Mouse (Mus musculus): Measurements from ENCODE around the gene Kcne1. TPM values are rescaled to one million over a fixed set of nuclear protein-coding genes. Genes with fewer than 3 reads are reported as not detected.

The Kcne1 gene
- 0.12 and 0.41 TPM in 2 replicates for polyA plus RNA-seq (2016; fragmentation: Nextera tagmentation; extraction: Ambion mirVana)

DNA sequence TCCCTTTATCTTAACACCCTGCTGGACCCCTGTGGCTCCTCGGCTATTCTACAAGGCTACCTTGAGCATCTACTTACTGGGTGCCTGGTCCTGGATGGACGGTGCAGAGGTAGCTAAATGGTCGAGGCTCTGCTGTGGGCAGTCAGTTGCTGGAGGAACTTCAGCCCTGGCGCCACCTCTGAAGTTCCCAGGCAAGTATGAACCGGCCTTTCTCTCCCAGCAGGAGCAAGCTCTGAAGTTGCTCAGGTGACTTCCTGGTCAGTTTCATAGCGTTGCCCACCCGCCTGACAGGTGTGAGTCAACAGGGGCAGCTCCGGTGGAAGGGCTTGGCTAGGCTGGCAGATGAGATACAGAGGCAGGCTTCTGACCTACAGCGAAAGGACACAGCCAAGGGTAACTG, at the start of gene Kcne1:
Kcne1 (minus strand) TSS at position 240 of the 400 bp plus-strand sequence.
- H3K27me3 ChIP-seq (ENCODE audit: poor library complexity, severe bottlenecking): peaks cover 45% of the 10 kb centered on the region
- H3K4me1 ChIP-seq: peaks cover 34% of the 10 kb centered on the region
- DNase-seq (ENCODE audit: extremely low spot score, low spot score): no peak
- no peaks in the 10 kb centered on the region for H3K36me3 ChIP-seq (replicated peaks)
- peak within 1 kb of the TSS; percentile 27; the same call in 1 of the 2 replicates for H3K27ac ChIP-seq
- H3K4me3 ChIP-seq: 0 out of 2 replicates have a peak within 1 kb of the TSS, but pooled peaks have one; percentile 9
- 55% methylated on average over 9 of the region's 9 CpGs for WGBS
- H3K9me3 ChIP-seq: no peaks in the 10 kb centered on the region

DNA sequence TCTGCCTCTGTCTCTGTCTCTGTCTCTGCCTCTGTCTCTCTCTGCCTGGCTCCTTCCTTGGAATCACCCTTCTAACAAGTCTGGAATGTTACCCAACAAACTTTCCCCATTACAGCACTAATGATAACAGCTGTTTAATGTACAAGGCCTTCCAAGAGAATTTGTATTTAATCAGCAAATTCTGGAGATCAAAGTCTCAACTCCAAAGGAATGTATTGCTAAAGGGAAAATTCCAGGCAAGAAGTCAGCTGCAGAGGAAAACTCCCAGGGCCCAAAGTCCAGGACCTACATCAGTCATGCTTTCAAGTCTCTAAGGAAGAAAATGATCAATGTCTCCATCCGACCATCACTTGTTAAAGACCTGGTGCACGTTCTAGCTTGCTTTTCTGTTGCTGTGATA, 48.6 kb upstream of the Kcne1 start:
- Histone ChIP-seq H3K27me3 (ENCODE audit: poor library complexity, severe bottlenecking) (no peaks in the 10 kb centered on the region), H3K36me3 (replicated peaks) (no peaks in the 10 kb centered on the region), H3K9me3 (no peaks in the 10 kb centered on the region), H3K27ac (no peak overlapping the region), H3K4me1 (peaks cover 21% of the 10 kb centered on the region), H3K4me3 (no peak overlapping the region)
- no peak for DNase-seq (ENCODE audit: extremely low spot score, low spot score)
- WGBS: 87% methylated on average over 2 of the region's 2 CpGs

DNA sequence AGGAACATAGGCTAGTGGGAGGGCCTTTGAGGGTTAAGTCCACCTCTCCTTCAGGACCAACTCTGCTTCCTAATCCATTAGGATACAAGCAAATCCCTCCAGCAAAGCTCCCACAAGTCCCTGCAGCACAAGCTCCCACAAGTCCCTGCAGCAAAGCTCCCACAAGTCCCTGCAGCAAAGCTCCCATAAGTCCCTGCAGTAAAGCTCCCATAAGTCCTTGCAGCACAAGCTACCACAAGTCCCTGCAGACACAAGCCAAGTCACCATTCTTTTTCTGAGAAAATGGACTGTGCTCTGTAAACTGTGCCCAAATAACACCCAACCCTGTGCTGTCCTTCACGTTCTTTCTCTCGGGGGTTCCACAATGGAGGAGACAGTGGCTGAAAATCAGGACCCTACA, 44.9 kb upstream of the Kcne1 start:
- peaks cover 16% of the 10 kb centered on the region for H3K27me3 ChIP-seq (ENCODE audit: poor library complexity, severe bottlenecking)
- WGBS: 90% methylated on average over 2 of the region's 2 CpGs
- no peaks in the 10 kb centered on the region for H3K9me3 ChIP-seq
- no peak overlapping the region for H3K27ac ChIP-seq
- H3K36me3 ChIP-seq (replicated peaks): no peaks in the 10 kb centered on the region
- DNase-seq (ENCODE audit: extremely low spot score, low spot score): no peak
- H3K4me3 ChIP-seq: no peak overlapping the region
- peaks cover 45% of the 10 kb centered on the region for H3K4me1 ChIP-seq

- Histone ChIP-seq H3K27ac (peak overlapping the region; percentile 63; the same call in 1 of the 2 replicates), H3K27me3 (ENCODE audit: poor library complexity, severe bottlenecking) (peaks cover 24% of the 10 kb centered on the region), H3K36me3 (replicated peaks) (no peaks in the 10 kb centered on the region), H3K9me3 (no peaks in the 10 kb centered on the region), H3K4me1 (peaks cover 55% of the 10 kb centered on the region), H3K4me3 (no peak overlapping the region)
- 82% methylated on average over 10 of the region's 10 CpGs for WGBS
- DNase-seq (ENCODE audit: extremely low spot score, low spot score): no peak
Measured at GRCm38 (mm10) chr16:92403069-92403468, 43.8 kb upstream of the Kcne1 start.

GRCm38 (mm10) chr16:92402216-92402615, 42.9 kb upstream of the Kcne1 start:
- no peak overlapping the region for H3K4me3 ChIP-seq
- no peak for DNase-seq (ENCODE audit: extremely low spot score, low spot score)
- H3K9me3 ChIP-seq: no peaks in the 10 kb centered on the region
- H3K36me3 ChIP-seq (replicated peaks): no peaks in the 10 kb centered on the region; the same call in 1 of the 2 replicates
- H3K4me1 ChIP-seq: peaks cover 60% of the 10 kb centered on the region
- peaks cover 31% of the 10 kb centered on the region for H3K27me3 ChIP-seq (ENCODE audit: poor library complexity, severe bottlenecking)
- WGBS: 37% methylated on average over 8 of the region's 8 CpGs
- peak overlapping the region; percentile 63 for H3K27ac ChIP-seq

DNA sequence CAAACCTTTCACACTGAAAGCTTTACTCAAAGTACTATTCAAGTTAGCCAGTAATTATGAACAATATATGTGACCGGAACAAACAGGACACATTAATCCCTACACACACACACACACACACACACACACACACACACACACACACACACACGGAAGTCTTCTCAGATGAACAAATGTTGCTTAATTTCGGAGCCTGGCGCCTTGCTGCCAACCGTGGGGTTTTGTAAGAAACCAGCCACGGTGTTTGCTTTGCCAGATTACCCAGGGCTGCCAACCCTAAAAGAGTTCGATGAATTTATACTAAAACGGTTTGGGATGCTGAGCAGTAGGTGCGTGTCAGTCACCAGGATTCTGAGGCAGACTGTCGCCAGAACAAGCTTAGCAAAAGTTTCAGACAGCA, 41.9 kb upstream of the Kcne1 start:
- 0 out of 2 replicates have a peak overlapping the region, but pooled peaks have one; percentile 63 for H3K27ac ChIP-seq
- DNase-seq (ENCODE audit: extremely low spot score, low spot score): no peak

GRCm38 (mm10) chr16:92399490-92400458, 40.5 kb upstream of the Kcne1 start:
- under 1% methylated on average over 37 of the region's 37 CpGs for WGBS
- H3K9me3 ChIP-seq: no peaks in the 10 kb centered on the region
- H3K4me1 ChIP-seq: peaks cover 58% of the 10 kb centered on the region
- peaks cover 24% of the 10 kb centered on the region for H3K36me3 ChIP-seq (replicated peaks)
- peak overlapping the region; percentile 49 for H3K4me3 ChIP-seq
- H3K27me3 ChIP-seq (ENCODE audit: poor library complexity, severe bottlenecking): peaks cover 35% of the 10 kb centered on the region
- H3K27ac ChIP-seq: peak overlapping the region; percentile 82
- DNase-seq (ENCODE audit: extremely low spot score, low spot score): peak; percentile 88

More for the DNA sequence above, 41.9 kb upstream of the Kcne1 start:
- Histone ChIP-seq H3K4me3 (no peak overlapping the region), H3K9me3 (no peaks in the 10 kb centered on the region), H3K36me3 (replicated peaks) (peaks cover 10% of the 10 kb centered on the region), H3K27me3 (ENCODE audit: poor library complexity, severe bottlenecking) (peaks cover 35% of the 10 kb centered on the region), H3K4me1 (peaks cover 60% of the 10 kb centered on the region)
- 52% methylated on average over 10 of the region's 10 CpGs for WGBS

DNA sequence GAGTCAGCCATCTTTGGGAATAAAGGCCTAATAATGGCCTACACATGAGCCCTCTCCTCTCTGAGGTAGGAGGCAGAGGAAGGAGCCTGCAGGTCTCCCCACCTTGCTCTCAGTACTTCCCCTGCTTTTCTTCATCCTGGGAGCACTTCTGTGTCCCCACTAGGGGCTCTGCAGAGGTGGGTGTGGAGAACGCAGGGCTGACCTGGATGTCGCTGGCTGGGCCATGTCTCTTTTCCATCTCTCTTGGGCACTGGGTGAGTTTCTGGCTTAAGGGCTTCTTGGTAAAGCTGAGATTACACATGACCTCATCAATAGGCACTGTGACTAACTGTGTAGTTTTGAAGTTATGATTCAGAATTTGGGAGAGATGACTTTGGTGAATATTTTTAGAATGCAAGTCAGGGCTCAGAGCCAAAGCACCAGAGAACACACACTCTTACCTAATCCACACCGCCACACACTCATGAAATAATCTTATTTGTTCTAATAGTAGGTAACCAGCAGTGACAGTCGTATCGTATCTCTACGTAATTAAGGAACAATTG, 39.4 kb upstream of the Kcne1 start:
- WGBS: 66% methylated on average over 6 of the region's 6 CpGs
- peaks cover 57% of the 10 kb centered on the region for H3K4me1 ChIP-seq
- no peaks in the 10 kb centered on the region for H3K9me3 ChIP-seq

GRCm38 (mm10) chr16:92397745-92398573, 38.7 kb upstream of the Kcne1 start:
- Histone ChIP-seq H3K9me3 (no peaks in the 10 kb centered on the region), H3K4me3 (peak overlapping the region; percentile 49), H3K4me1 (peaks cover 54% of the 10 kb centered on the region), H3K36me3 (replicated peaks) (peaks cover 42% of the 10 kb centered on the region), H3K27ac (peak overlapping the region; percentile 60), H3K27me3 (ENCODE audit: poor library complexity, severe bottlenecking) (peaks cover 35% of the 10 kb centered on the region)
- 45% methylated on average over 10 of the region's 10 CpGs for whole genome bisulfite sequencing
- no peak for DNase-seq (ENCODE audit: extremely low spot score, low spot score)

More for the DNA sequence above, 39.4 kb upstream of the Kcne1 start:
- peak overlapping the region; percentile 49 for H3K4me3 ChIP-seq
- H3K36me3 ChIP-seq (replicated peaks): peaks cover 35% of the 10 kb centered on the region
- H3K27me3 ChIP-seq (ENCODE audit: poor library complexity, severe bottlenecking): peaks cover 35% of the 10 kb centered on the region
- peak overlapping the region; percentile 60; the same call in 1 of the 2 replicates for H3K27ac ChIP-seq
- no peak for DNase-seq (ENCODE audit: extremely low spot score, low spot score)

DNA sequence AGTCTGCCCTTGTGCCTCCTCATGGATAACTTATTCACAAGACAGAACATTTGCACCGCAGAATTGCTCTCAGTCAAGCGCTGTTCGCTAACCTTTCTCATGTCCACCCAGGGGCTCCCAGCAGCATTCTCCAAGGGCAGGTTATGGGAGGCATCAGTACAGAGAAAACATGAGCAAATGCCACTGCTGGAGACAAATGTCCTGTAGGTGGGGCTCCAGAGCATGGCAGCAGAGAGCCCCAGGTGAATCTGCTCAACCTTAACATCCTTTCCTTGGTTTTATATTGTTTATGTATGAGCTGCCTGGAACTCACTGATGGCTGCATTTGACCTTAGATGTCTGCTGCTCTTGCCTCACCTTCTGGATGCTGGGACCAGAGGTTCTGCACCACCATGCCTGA, 34.5 kb upstream of the Kcne1 start:
- Histone ChIP-seq H3K9me3 (no peaks in the 10 kb centered on the region), H3K27ac (no peak overlapping the region), H3K36me3 (replicated peaks) (peaks cover 63% of the 10 kb centered on the region), H3K4me3 (no peak overlapping the region), H3K27me3 (ENCODE audit: poor library complexity, severe bottlenecking) (peaks cover 18% of the 10 kb centered on the region), H3K4me1 (peaks cover 13% of the 10 kb centered on the region)
- WGBS: 93% methylated on average over 3 of the region's 3 CpGs
- no peak for DNase-seq (ENCODE audit: extremely low spot score, low spot score)

GRCm38 (mm10) chr16:92387692-92388091, 28.4 kb upstream of the Kcne1 start:
- no peak overlapping the region for H3K27ac ChIP-seq
- H3K4me3 ChIP-seq: no peak overlapping the region

GRCm38 (mm10) chr16:92385062-92385461, 25.8 kb upstream of the Kcne1 start:
- Histone ChIP-seq H3K36me3 (replicated peaks) (no peaks in the 10 kb centered on the region), H3K9me3 (no peaks in the 10 kb centered on the region), H3K4me1 (peaks cover 35% of the 10 kb centered on the region), H3K4me3 (no peak overlapping the region), H3K27ac (no peak overlapping the region), H3K27me3 (ENCODE audit: poor library complexity, severe bottlenecking) (no peaks in the 10 kb centered on the region)
- 5% methylated on average over 2 of the region's 2 CpGs for WGBS
- DNase-seq (ENCODE audit: extremely low spot score, low spot score): peak; percentile 56

More at GRCm38 (mm10) chr16:92387692-92388091, 28.4 kb upstream of the Kcne1 start:
- Histone ChIP-seq H3K27me3 (ENCODE audit: poor library complexity, severe bottlenecking) (no peaks in the 10 kb centered on the region), H3K36me3 (replicated peaks) (peaks cover 18% of the 10 kb centered on the region), H3K4me1 (peaks cover 23% of the 10 kb centered on the region), H3K9me3 (no peaks in the 10 kb centered on the region)
- 31% methylated on average over 10 of the region's 10 CpGs for WGBS
- no peak for DNase-seq (ENCODE audit: extremely low spot score, low spot score)

Measured in forebrain, embryonic 10.5 days (tissue).